Mouse (Mus musculus) cerebellum, postnatal 25 days (tissue): ENCODE measurements at regions not wholly inside any gene's neighbourhood (a gene's known extent, or its start where the extent isn't known, plus 50 kb on each side); places are given as distances from the start of the nearest gene placed in this dataset.

ENCODE experiments used
- DNase-seq, 2 experiments: peaks; one replicate each; pipeline ENCODE4 v3.0.0; 2021; ENCODE audit warnings: mixed read lengths in 2 of 2

DNA sequence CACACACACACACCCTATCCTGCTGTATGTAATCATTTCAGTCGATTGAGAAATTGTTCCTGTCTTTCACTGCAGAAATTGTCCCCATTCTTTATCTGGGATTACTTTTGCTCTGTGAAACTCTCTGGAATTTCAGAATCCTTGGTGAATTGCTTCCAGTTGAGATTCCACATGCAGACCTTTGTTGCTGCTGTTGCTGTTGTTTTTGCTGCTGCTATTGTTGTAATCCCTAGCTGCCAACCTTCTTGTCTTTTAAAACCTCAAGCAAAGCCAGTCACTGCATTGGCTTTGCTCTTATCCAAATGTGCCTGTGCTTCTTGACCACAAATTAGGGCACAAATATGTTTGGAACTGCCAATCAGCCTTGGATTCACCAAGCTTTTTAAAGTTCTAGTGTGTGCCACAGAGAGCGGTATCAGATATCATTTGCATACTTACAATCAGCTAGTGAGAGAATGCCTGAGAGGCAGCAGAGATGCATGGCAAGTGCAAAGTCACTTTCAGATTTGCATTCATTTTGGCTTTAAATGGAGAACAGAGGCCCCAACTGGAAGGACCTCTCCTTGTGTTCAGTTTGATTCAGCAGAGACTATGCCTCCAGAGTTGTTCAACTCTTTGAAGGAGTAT, 1187.0 kb upstream of the Map3k7 start:
- no peak for DNase-seq

DNA sequence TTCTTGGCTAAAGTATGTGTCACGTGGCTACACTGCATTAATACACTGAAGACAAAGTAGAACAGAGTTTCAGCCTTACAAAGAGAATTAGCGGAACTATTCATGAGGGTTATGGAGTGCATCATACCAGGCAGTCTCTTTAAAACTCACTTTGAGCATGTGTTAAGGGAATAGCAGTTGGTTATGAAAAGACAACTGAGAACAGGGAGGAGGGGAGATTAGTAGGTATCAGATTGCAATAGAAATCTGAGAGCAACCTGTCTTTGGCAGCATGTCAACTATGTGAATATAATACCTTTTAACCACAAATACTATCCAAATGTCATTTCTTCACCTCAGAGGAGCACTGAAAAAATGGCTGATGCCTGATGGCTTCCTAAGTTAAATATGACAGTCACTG, 1182.2 kb upstream of the Map3k7 start:
- no peak for DNase-seq

DNA sequence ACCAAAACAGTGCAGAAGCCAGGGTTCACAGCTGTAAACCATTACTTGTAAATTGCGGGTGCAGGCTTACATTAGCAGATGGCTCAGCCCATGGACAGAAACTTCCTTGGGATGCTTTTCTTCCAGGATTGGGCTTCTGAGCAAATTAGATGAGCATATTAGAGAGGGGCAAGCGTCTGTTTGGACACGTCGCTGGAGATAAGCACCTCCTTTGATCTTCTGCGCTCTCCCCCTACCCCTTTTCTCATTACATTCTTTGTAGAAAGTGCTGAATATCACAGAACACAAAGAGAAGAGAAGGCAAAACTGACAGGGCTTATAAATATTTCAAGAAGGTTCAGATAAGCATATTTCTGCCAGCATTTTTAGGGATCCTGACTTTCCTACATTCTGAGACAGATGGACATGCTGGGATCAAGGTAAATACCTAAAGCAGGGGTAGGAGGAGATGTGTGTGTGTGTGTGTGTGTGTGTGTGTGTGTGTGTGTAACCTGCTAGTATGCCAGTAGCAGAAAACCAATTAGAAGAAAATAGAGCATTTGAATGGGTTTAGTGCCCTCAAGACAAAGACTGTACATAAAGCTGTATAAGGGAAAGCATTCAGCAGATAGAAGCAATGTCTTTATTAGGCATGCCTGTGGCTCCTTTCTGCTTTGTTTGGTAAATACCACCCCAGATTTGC, 1173.8 kb upstream of the Map3k7 start:
- no peak for DNase-seq

DNA sequence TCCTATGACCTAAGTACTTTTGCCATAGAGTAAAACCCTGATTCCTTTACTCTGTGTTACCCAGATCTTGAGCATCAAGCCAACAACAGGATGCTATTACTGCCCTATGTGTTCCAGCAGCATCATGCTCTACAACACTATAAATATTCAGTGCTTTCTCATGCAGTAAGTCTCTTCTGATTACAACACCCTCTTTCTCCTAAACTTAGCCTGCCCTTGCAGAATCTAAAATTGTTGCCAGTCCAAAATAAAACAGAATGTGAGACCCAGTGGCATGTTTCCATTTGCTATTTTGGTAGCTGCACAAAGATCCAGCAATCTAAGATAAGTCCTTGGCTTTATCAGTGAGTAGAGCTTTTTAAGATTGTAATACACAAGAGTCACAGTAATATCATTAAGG, 1154.1 kb upstream of the Map3k7 start:
- no peak for DNase-seq

DNA sequence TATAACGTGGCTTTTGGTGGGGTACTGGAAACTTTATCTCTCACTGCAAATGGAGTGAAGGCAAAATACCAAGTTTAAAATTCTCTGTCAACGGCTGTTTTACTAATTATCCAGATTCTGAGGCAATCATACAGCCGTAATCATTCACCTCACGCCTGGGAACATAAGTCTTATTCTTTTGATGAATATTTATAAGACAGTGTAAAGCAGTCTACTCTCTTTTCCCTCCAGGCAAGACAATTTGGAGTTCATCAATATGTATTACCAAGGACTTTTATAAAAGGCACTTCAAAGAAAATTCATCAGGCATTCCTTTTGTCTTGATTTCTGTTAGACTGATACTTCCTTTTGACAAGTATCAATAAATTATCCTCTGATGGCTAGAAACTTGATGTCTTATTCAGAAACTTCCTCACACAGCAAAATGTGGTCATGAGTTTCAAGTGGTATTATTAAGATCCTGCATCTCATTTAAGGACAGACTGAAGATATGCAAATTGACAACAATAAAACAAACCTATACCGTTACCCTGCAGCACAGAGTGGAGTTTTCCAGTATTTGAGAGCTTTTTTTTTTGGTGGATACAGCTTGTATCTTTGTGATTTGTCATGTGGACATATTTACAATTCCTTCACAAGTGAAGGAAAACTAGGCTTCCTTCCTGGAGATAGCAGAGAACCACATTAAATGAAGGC, 1108.4 kb upstream of the Map3k7 start:
- no peak for DNase-seq

DNA sequence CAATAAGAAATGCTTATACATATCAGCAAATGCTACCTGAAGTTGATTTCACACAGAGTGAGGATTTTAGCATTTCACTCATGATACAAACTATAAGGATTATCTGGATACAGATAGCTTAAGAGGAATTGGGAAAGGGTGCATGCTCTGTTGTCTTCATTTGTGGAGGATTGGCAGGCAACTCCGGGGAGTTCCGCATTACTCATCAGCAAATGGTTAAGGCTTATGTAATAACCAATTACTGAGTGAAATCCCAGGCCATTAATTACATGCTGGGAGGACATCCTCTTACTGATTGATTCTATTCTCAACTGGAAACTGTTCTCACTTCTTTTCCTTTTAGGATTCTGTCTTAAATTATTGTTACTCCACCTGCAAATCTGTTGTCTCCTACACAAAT, 1058.9 kb upstream of the Map3k7 start:
- DNase-seq: peak in 1 of 2 experiments; percentile 5

DNA sequence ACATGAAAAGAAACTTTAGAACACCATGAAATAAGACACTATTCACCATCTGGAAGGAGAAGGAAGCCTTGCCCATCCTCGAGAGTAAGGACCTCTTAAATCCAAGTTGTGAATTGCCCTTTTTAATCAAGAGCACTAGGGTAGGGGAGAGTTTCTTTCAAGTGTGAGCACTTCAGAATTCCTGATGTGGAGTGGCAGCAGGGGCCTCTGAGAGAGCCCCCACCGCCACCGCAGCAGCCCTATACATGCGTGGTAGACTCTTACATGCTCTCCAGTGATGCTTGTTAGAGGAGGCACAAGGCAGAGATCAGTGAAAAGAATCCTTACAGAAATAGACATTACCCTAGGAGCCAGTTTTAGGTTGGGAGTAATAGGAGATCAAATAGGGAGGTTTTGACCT, 1041.0 kb upstream of the Map3k7 start:
- DNase-seq: no peak

DNA sequence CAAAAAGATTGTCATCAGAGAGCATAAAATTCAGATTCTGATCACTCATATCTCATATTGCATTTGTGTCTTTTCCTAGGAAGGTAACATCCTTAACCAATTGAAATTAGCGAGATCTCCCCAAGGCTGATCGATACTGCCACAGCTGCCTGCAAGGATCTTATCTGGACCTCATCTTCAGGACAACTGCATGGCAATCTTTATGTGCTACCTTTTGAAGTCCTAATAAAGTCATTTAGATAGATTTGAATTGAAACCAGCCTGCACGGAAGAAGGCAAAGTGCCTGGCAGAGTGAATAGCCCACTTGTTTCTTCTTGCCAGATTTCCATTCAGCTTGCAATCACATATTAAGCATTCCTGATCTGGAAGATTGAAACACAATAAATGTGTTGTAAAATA, 1031.5 kb upstream of the Map3k7 start:
- DNase-seq: no peak

DNA sequence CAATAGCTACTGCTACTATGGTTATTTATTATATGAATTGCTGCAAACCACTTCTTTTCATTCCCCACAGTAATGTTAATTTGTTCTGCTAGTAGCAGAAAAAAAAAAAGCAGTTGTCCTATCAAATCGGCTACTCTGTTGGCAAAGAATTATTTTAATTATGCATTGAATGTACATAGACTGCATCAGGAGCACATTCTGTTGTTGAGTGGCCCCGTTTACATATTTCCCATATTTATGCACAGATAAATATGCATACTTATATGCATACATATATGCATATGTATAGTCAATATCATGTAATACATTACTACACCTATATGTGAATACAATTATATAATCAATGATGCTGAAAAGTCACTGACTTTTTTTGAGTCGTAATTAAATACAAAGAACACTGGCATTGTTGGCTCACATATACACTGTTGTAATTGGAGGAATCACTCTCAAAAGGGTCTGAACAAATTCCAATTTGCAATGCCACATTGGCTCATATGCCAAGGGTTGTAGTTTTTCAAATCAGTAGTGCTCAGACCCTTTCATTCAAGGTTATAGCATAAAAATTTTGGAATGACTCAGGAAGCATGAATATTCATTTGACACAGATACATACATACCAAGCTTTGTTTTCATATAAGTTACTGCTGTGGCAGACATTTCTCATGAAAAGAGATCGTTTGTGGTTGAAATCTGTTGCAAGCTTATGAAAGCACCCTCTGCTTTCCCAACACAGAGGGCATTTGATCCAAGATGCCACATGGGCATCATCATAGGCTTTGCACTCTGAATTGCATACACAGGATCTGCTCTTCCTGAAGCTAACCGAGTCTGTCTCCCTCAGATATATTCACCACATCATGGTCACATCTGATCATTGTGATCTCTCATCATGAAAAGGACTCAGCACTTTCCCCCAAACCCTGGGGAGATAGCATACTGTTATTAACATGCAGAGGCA, 1030.6 kb upstream of the Map3k7 start:
- no peak for DNase-seq

DNA sequence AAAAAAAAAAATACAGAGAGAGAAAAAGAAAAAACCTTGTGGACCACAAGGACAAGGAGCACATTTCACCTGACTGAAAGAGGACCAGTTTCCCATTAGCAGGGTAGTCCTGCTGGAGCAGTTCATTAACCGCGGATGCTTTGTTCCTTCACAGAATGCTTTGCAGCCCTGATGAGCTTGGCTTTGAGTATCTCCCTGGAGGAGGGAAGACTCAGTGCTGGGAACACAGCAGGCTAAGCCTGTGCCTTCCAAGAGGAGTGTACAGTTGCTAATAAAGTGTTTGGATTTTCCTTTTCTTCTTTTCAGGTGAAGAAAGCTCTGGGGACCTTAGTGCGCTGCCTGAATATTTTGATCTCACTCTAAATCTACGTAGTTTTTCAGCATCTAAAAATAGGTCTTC, 980.3 kb upstream of the Map3k7 start:
- no peak for DNase-seq

DNA sequence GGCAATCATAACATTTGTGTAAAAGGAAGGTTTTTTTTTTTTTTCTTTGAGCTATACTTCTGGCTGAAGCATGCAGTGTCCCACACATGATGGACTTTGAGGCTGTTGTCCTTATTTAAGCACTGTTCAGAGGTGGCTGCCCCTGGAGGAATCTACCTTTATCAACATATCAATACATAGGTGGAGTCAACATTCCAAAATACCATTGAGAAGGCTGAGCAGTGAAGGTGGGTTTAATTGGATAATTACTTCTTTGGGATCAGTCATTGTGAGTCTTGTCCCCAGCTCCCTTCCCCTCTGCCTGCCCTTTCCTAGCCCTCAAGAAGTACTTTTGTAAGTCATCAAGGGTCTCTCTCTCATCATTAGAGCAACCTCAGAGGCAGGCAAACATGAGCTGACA, 951.9 kb upstream of the Map3k7 start:
- no peak for DNase-seq

DNA sequence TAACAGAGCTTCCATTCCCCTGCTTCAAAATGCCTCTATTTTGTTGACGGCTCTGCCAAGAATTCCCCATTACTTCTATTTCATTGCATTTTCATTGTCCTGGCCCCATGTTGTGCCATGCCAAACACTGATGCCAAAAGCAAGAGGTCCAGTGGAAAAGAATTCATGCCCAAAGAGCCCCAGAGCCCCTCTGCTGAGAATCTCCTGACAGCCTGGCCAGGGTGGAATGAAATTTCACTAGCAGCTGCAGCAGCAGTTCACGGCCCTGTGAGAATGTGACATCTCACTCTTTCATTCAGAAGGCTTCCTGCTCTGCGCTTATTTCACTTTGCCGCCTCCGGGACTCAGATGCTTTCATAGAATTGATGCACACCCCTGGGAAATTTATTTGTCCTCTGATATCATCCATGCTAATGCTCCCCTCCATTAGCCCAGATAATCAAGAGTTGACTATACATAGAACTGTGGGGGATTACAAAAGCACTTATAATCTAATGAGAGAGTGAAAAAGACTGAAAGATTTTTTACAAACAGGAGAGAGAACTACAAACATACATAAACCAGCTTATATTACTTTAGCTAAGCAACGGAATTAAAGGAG, 911.7 kb upstream of the Map3k7 start:
- peak in 1 of 2 experiments; percentile 2 for DNase-seq

DNA sequence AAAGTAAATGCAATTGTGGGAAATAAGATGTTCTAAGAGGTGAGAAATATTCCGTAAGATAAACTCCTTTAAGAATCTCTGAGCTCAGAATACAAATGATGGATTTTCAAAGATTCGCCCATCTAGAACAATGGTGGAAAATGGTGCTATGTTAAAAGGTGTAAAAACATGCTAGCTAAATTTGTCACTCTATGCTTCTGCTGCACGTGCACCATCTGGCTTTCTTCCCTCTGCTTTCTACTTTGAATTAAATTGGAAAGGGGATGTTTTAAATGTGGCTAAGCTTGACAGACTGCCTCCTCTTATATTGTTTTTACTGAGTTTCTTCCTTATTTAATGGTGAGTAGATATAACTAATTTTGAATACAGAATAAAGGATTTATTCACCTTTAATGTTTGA, 887.7 kb upstream of the Map3k7 start:
- DNase-seq: no peak

DNA sequence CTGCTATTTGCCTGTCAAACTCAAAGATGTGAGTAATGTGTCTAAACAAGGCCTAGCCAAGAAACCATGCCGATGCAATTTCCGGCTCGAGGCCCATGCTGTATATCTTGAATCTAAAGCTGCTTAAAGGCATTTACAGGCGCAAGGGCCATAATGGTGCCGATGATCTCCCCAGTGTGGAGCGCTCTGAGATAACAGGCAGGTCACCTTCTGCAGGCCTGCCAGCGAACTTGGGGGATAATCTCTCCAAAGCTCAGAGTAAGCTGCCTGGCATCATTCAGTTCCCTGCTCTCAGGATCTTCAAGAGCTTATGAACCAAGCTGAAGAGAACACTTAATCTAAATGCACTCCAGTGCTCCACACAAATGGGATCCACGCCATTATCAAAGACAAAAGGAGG, 842.3 kb upstream of the Map3k7 start:
- DNase-seq: no peak

DNA sequence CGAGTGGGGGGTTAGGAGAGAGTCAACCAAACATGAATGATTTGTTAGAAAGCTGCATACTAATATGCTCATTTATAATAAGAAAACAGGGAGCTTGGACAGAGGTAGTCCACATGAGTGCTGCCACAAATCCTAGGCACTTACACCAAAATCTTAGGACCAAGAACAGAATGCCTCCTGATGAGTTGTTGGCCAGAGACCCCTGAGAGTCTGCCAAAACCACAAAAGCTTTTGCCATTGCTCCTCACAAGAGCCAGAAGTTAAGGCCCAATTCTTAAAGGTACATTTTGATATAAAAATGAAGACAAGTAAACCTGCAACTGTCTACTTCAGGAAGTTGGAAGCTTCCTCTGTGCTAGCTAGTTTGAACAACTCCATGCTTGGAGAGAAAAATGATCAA, 820.7 kb upstream of the Map3k7 start:
- DNase-seq: no peak

DNA sequence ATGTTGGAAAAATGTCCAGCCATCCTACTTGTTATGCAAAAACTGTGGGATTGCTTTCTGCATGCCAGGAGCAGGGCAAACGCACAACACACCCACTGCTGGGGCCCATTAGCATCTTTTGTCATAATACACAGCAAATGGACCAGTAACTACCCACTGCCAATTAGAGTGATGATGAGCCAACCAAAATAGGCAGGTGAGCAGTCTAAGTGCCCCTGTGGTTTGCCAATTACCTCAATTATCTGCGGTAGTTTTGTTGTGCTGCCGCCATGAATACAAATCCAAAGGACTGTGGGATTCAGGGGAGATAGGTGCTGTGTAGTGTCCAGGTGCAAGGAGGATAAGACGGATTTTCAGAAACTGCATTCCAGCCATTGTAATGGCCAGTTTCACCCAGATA, 796.5 kb upstream of the Map3k7 start:
- DNase-seq: no peak

DNA sequence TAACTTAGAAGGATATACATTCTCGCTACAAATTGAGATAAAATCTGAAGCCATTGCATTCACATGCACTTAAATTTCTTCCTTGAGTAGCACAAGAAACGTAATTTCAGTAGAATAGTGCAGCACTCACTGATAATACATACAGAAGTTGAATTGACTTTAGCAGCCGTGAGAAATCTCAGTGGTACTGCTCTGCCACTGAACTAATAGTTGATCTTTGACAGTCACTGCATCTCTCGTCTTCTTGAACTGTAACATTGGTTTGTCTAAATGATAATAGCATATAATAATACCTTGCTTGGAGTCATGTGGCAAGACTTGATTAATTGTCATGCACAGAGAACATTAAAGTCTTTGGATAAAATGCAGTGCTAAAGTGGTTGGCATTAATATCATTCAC, 795.5 kb upstream of the Map3k7 start:
- DNase-seq: no peak

DNA sequence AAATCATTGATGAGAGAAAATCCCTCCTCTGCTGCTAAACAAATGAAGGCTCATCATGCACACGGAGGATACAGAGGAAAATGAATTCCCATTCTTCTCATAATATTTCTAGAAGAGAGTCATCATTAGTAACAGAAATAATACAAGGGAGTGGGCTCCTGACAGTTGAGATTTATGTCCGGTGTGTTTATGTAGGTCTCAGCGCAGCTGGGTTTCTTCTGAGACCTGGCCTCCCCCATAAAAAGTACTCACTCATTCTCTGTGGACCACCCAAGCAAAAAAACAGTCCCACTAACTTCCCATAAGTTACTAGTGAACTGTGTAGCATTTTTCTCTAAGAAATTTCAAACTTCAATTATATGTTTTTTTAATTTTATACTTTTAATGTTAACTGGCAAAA, 792.7 kb upstream of the Map3k7 start:
- no peak for DNase-seq

DNA sequence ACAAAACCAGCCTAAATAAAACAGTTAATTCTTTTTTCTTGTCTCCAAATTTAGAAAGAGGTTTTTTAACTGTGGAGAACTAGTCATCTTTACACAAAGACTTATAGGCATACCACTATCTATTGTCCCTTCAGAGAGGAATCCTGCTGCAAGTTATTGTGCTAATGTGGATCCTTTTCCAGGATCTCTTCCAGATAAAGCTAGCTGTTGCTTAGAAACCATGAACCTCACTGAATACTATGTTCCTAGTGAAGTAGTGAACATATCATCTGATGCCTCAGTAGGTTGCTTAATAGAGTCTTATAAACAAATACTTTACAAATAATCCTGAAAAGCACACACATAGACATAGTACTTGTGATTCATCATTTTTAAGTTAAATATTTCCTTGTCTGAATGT, 766.0 kb upstream of the Map3k7 start:
- no peak for DNase-seq

DNA sequence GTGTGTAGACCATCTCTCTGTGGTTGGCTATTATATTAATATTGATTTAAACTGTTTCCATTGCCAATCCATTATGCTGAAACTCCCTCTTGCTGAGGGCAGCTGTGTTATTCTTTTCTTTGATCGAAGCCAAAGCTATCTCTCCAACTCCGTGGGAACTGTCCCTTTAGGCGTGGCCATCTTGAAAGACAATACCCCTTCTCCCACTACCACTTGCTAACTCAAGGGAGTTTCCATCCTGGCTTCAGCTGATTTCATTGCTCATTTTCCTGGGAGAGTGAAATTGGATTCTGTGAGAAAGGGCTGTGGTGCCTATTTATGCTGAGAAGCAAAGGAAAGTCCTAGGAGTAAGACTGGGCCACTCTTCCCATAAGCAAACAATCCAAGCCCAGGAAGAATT, 760.6 kb upstream of the Map3k7 start:
- DNase-seq: no peak

DNA sequence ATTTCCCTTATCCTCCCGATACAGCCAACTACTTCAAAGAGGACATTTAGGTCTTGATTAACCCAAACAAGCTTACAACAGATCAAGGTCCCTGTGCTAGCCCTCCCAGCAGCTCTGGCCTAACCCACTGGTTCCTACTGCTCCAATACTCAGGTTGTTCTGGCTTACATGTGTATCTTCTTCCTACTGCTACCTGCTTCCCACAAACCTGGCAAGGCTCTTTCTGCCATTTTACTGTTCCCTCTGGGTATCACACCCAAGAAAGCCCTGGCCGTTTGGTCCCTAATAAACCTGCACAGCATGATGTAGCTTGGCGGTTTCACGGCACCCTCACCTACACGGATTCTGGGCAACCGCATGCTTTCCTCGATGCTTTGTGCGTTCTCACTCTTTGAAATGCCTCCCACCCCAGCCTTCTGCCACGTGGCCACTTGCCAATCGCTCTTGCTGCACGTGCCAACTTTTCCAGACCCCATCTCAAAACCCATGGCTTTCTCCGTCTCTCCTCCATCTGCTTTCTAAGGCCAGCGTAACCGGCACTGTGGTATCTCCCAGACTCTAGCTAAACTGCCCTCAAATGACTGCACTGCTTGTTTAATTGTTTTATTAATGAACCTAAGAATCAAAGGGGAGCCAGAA, 758.4 kb upstream of the Map3k7 start:
- DNase-seq: peak; percentile 23 to 47

DNA sequence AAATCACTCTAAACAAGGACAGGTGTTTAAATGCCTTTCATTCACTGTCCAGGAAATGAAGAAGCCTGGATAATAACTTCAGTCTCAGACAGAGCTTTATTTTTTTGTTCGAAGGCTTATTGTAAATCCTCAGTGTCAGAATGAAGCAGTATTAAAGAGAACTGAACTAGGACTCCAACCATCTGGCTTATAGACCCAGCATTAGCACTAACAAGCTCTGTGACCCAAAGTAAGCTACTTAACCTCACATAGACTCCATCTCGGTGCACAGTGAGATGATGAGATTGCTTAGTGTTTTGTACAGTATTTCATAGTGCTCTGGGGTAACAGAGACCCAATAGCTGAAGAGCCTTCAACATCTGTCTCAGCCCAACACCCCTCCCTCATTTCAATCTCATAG, 738.2 kb upstream of the Map3k7 start:
- DNase-seq: no peak
